Mouse (Mus musculus) cortical plate, adult 2 months (tissue): ENCODE results near the gene Cntn5.

Experiments
- CTCF ChIP-seq: fragments of 200-500 bp; IDR thresholded peaks from 2 replicates; pipeline ENCODE4 v1.5.1; 2011; ENCODE audit warnings: mild to moderate bottlenecking, control low read depth, low read length; ENCODE audit not compliant: insufficient read depth; ENCODE audit errors: extremely low read depth
- POLR2A ChIP-seq: fragments of 200-500 bp; IDR thresholded peaks from 2 replicates; pipeline ENCODE4 v1.6.1; 2011; ENCODE audit warnings: mild to moderate bottlenecking, low read length, control low read depth; ENCODE audit not compliant: insufficient read depth; ENCODE audit errors: extremely low read depth

DNA sequence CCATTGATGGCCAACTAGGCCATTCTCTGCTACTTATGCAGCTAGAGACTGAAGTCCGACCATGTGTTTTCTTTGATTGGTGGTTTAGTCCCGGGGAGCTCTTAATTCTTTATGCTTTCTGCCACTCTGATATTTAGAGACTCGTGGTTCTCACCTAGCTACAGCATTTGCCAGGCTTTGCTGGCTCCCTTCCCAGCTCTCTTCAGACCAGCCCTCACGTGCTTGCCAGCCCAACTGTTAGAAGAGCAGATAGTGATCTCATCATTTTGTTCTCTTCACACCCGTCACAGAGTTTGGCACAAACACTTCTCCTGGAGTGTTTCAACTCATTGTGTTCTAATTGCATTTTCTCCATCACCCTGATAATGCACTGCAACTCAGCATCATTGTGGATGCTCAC lies 1005.5 kb downstream of the Cntn5 start:
- no peak for TF ChIP-seq CTCF
- TF ChIP-seq POLR2A = no peak
